Mouse (Mus musculus): ENCODE measurements at regions not wholly inside any gene's neighbourhood (a gene's known extent, or its start where the extent isn't known, plus 50 kb on each side); places are given as distances from the start of the nearest gene placed in this dataset.

DNA sequence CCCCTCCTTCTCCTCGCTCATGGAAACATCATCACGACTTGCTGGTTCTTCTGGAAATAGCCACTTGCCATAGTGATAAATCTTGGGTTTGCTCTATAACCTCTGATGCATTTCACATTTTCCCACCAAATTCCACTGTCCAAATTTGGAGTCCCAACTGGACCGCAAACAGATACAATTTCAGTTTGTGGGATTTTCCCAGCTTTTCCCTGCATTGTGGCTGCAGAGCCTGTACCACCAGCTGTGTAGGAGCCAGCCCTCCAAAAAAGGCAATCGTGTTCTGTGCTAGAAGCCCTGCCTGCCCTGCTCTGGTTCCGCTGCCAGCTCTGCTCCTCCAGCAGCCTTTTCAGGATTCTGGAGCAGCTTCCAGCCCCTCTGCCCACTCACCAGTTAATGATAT lies 291.4 kb downstream of the Gsdmc2 start:
- DNase-seq (ENCODE audit: low spot score in 2 of 2) = no peak

GRCm38 (mm10) chr15:63532337-63533055 lies 312.5 kb downstream of the Gsdmc2 start:
- no peak for DNase-seq (ENCODE audit: low spot score in 2 of 2)

- DNase-seq (ENCODE audit: low spot score in 2 of 2) = no peak
Observed at GRCm38 (mm10) chr15:63527318-63527717, 317.7 kb downstream of the Gsdmc2 start.

DNA sequence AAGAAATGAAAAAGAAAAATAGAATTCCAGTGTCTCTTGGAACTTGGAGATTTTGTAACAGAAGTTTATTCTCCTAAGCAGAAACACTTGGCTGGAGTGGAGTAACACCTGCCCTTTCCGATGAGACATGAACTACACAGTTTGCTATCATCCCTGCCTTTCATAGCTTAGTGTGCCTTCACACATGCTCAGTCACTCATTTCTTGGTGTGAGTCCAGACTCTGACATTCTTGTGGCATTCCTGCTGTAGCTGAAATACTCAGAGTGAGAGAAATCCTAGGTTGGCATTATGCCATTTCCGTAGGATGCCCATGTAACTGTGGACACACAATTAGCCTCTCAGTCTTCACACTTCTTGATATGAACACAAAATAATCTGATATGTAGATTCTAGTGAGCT lies 318.2 kb downstream of the Gsdmc2 start:
- DNase-seq (ENCODE audit: low spot score in 2 of 2) = no peak

DNA sequence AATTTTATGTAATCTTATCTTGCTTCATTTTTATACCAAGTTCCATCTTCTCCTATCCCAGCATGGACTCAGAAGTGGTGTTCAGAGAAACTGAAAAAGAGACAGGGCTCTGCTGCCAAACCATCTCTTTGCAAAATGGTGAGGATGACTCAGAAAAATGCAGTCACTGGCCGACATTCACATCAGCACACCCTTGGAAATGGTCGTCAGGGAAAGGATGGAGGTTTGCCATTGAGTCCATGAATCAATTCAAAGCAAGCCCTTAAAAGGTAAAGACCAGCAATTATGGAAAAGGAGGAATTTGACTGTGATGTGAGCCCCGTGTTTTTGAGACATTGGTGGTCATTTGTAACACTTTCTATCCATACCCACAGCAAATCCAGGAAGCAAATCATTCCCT lies 327.7 kb downstream of the Gsdmc2 start:
- DNase-seq (ENCODE audit: low spot score in 2 of 2) = no peak

DNA sequence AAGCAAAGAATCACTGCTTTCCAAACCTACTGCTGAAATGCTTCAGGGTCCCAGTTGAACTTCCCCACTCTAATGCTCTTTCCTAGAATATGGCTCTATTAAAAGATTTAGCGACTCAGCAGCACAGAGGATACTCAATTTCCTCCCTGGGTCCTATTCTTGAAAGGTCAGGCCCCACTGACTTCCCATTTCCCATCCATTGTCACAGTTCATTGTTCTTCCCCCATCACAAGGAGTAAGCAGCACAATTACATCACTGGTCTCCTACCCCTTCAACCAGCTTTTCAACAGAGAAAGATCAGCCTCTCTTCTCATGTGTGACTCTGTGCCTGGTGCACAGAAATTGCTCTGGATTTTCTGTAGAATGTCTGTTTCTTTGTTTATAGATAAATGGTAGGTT lies 344.5 kb downstream of the Gsdmc2 start:
- no peak for DNase-seq (ENCODE audit: low spot score in 2 of 2)

- no peak for DNase-seq (ENCODE audit: low spot score in 2 of 2)
Observed at GRCm38 (mm10) chr15:63498483-63498882, 346.5 kb downstream of the Gsdmc2 start.

- DNase-seq (ENCODE audit: low spot score in 2 of 2) = no peak
Observed at GRCm38 (mm10) chr15:63497207-63497606, 347.8 kb downstream of the Gsdmc2 start.

DNA sequence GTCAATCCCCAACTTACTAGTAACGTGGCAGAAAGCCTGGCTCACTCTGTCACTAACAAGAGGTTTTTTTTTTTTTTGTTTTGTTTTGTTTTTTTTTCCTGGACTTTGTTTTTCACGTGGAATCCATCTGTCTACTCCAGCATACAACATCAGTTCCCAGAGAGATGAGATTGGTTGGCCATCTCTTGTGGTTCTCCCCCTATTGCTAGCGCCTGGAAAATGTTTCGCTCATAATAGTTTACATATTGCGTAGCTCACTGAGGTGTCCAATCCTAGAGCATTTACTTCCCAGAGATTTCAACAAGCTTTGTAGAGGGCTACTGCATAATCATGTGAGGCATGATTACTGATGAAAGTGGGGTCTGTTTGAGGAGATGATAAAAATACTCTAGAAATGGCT lies 360.1 kb downstream of the Gsdmc2 start:
- DNase-seq (ENCODE audit: low spot score in 2 of 2) = no peak

- no peak for DNase-seq (ENCODE audit: low spot score in 2 of 2)
Observed at GRCm38 (mm10) chr15:63484217-63484887, 360.6 kb downstream of the Gsdmc2 start.

DNA sequence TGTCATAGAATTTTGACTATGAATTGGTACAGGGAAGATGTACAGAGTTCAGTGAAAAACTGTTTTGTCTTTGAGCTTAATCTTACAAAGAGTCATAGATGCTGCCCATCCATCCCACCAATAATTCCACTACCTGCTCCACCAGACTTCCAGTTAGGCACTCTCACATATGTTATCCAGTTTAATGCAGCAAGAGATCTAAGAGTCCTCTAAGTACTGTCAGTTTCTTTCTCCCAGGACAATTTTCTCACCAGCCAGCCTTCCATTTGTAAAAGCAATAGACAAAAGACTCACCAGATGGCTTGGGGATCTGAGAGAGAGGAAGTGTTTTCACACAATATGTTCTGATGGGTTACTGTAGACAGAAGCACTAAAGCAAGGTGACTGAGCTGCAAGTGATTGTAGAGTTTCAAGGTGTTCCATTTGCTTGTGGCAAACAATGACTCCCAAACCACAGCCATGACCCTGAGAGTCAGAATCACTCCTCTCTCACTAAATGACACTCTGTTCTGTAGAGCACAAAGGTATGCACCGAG lies 365.6 kb downstream of the Gsdmc2 start:
- no peak for DNase-seq (ENCODE audit: low spot score in 2 of 2)

GRCm38 (mm10) chr15:63466916-63467315 lies 378.1 kb downstream of the Gsdmc2 start:
- DNase-seq (ENCODE audit: low spot score in 2 of 2) = no peak

- DNase-seq (ENCODE audit: low spot score in 2 of 2) = no peak
Observed at GRCm38 (mm10) chr15:63452529-63452928, 392.4 kb downstream of the Gsdmc2 start.

- no peak for DNase-seq (ENCODE audit: low spot score in 2 of 2)
Observed at GRCm38 (mm10) chr15:63446288-63446687, 398.7 kb downstream of the Gsdmc2 start.

DNA sequence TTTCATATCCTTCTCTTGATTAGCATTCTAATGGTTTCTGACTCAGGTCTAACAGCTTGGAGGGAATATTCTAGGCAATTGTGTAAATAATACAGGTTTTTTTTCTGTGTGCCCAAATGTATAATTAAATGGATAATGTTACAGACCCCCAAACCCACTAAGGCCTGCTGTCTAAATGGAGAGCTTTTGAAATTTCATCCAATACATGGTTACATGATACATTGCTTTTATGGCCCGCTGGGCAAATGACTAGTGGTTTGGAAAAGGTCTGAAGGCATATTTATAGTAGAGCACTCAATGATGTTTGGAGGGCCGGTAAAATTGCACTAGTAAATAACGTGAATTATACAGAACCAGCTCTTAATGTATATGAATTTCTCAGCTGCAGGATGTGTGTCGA lies 400.0 kb downstream of the Gsdmc2 start:
- no peak for DNase-seq (ENCODE audit: low spot score in 2 of 2)

GRCm38 (mm10) chr15:63442146-63442780 lies 402.7 kb downstream of the Gsdmc2 start:
- DNase-seq (ENCODE audit: low spot score in 2 of 2) = no peak

DNA sequence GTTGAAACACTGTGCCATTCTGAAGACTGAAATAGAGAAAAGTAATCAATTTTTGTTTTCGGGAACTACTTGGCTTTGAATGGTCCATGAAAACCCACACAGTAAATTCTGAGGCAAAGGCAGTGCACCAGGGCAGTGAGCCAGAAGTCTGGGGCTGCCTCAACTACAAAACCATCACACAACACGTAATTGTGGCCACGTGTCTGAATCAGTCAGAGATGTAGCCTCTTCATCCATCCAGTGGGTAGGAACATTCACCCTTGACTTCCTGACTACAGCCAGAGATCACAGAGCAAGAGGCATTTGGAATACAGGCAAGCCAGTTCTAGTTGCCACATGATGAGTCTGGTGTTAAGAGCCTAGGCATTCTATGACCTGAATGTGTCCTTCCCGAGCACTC lies 432.3 kb downstream of the Gsdmc2 start:
- no peak for DNase-seq (ENCODE audit: low spot score in 2 of 2)

DNA sequence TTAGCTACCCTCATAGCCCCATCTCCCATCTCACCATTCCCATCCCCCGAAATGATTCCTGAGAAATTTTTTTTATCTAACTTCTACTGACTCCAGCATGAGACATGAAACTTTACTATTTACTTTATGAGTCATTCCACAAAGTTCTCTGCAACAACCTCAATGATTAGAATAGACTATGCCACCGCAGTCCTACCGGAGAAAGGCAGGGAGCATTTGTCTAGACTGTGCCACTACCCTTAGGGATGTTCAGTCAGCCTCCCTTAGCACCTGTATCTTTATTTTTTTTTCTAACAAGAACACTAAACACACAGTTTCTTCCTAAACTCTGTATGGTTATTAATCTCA lies 433.2 kb downstream of the Gsdmc2 start:
- DNase-seq (ENCODE audit: low spot score in 2 of 2) = no peak

- DNase-seq (ENCODE audit: low spot score in 2 of 2) = no peak
Observed at GRCm38 (mm10) chr15:63410994-63411770, 433.8 kb downstream of the Gsdmc2 start.

DNA sequence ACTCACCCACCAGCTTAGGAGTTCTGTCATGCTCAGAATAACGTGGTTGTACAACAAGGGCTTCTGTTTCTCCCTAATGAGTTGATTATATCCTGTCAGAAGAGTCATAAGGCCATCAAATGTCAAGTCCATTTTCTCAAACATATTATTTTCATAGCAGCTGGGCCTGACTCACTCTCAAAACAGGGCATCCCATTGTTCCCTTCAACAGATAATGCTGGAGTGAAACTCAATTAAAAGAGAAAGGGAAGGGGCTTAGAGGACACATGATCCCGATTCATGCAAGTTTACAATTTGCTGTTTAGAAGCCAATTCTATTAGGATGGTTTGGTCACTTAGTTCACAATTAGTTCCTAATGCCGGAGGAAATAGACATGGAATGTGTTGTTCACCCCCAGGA lies 444.5 kb downstream of the Gsdmc2 start:
- DNase-seq (ENCODE audit: low spot score in 2 of 2) = no peak

DNA sequence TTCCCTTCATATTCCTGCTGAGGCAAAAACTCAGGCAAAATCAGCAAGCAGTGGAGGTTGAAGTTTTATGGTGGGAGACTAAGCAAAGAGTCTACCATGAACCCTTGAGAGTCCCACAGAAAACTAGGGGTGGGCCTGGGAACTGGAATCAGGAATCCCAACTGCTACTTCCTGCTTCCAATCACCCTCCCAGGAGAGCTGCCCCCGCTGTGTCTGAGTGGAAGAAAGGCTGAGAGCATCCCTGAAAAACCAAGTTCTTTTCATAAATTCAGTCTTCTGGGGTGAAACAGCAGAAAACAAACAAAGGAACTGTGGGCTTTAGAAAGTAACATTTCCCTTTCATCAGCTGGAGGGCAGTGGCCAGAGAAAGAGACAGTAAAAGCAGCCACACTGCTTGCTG lies 445.0 kb downstream of the Gsdmc2 start:
- DNase-seq (ENCODE audit: low spot score in 2 of 2) = no peak

GRCm38 (mm10) chr15:63397485-63397884 lies 447.5 kb downstream of the Gsdmc2 start:
- DNase-seq (ENCODE audit: low spot score in 2 of 2) = no peak

Measured in spleen, postnatal 14 days (tissue).